Mouse (Mus musculus): ENCODE measurements around the gene Synj1. TPM values are rescaled to one million over a fixed set of nuclear protein-coding genes. Genes with fewer than 3 reads are reported as not detected.
A peak's percentile ranks its signal among the peaks of the same experiment; 100 is the strongest.

The Synj1 gene
- polyA plus RNA-seq, 1 experiment from 2014 or later, result 10.0 TPM

- H3K36me3 ChIP-seq (ENCODE audit: insufficient read depth, low read length), result peaks cover 50% of the 10 kb centered on the region
- DNase-seq (ENCODE audit: low spot score) (no peak), ATAC-seq (replicated peaks; ENCODE audit: low FRiP score, low read depth) (no peak)
- H3K4me2 ChIP-seq (ENCODE audit: low read length), result no peak overlapping the region
- H3K27ac ChIP-seq, result no peak overlapping the region
- 84% methylated on average over 4 of the region's 4 CpGs for WGBS
- H3K9me3 ChIP-seq (replicated peaks; ENCODE audit: low read length), result no peaks in the 10 kb centered on the region
- no peak for TF ChIP-seq CTCF (IDR thresholded peaks at IDR 0.05; ENCODE audit: low read depth)
- no peak overlapping the region for H3K9ac ChIP-seq (ENCODE audit: low read depth, low read length)
- H3K4me3 ChIP-seq (replicated peaks; ENCODE audit: low read depth, low read length), result no peak overlapping the region
- no peaks in the 10 kb centered on the region for H3K27me3 ChIP-seq (ENCODE audit: insufficient read depth, low read length)
- H3K4me1 ChIP-seq (replicated peaks; ENCODE audit: insufficient read depth, low read length), result no peaks in the 10 kb centered on the region; the same call in 1 of the 2 replicates
These were observed 4.7 kb upstream of the Synj1 start for GRCm38 (mm10) chr16:91015761-91016160.

GRCm38 (mm10) chr16:91011847-91012246, 739 bp upstream of the Synj1 start:
- Histone ChIP-seq H3K4me3 (replicated peaks; ENCODE audit: low read depth, low read length) (peak overlapping the region; percentile 75), H3K4me2 (ENCODE audit: low read length) (peak overlapping the region; percentile 86), H3K4me1 (replicated peaks; ENCODE audit: insufficient read depth, low read length) (peaks cover 7% of the 10 kb centered on the region), H3K27ac (peak overlapping the region; percentile 93), H3K9me3 (replicated peaks; ENCODE audit: low read length) (no peaks in the 10 kb centered on the region), H3K9ac (ENCODE audit: low read depth, low read length) (no peak overlapping the region), H3K27me3 (ENCODE audit: insufficient read depth, low read length) (no peaks in the 10 kb centered on the region), H3K36me3 (ENCODE audit: insufficient read depth, low read length) (peaks cover 19% of the 10 kb centered on the region)
- TF ChIP-seq CTCF (IDR thresholded peaks at IDR 0.05; ENCODE audit: low read depth), result no peak
- DNase-seq (ENCODE audit: low spot score), result peak; percentile 19
- WGBS, result 28% methylated on average over 3 of the region's 3 CpGs
- ATAC-seq (replicated peaks; ENCODE audit: low FRiP score, low read depth), result no peak

- H3K4me1 ChIP-seq (replicated peaks; ENCODE audit: insufficient read depth, low read length), result peaks cover 7% of the 10 kb centered on the region
- H3K9me3 ChIP-seq (replicated peaks; ENCODE audit: low read length), result no peaks in the 10 kb centered on the region
- 0% methylated on average over 24 of the region's 42 CpGs for WGBS
- TF ChIP-seq CTCF (IDR thresholded peaks at IDR 0.05; ENCODE audit: low read depth), result no peak
- H3K27me3 ChIP-seq (ENCODE audit: insufficient read depth, low read length), result no peaks in the 10 kb centered on the region
- peak overlapping the region; percentile 93 for H3K27ac ChIP-seq
- H3K4me2 ChIP-seq (ENCODE audit: low read length), result peak overlapping the region; percentile 86
- ATAC-seq (replicated peaks; ENCODE audit: low FRiP score, low read depth) (no peak), DNase-seq (ENCODE audit: low spot score) (no peak)
- peak overlapping the region; percentile 75 for H3K4me3 ChIP-seq (replicated peaks; ENCODE audit: low read depth, low read length)
- H3K9ac ChIP-seq (ENCODE audit: low read depth, low read length), result peak overlapping the region; percentile 87
- peaks cover 14% of the 10 kb centered on the region for H3K36me3 ChIP-seq (ENCODE audit: insufficient read depth, low read length)
These were observed 507 bp downstream of the Synj1 start for GRCm38 (mm10) chr16:91010581-91011020.

GRCm38 (mm10) chr16:91009942-91010529, 1.1 kb downstream of the Synj1 start:
- peaks cover 9% of the 10 kb centered on the region; the same call in 1 of the 2 replicates for H3K36me3 ChIP-seq (ENCODE audit: insufficient read depth, low read length)
- peaks cover 7% of the 10 kb centered on the region for H3K4me1 ChIP-seq (replicated peaks; ENCODE audit: insufficient read depth, low read length)
- H3K9me3 ChIP-seq (replicated peaks; ENCODE audit: low read length), result no peaks in the 10 kb centered on the region
- peak; percentile 14 for DNase-seq (ENCODE audit: low spot score)
- H3K9ac ChIP-seq (ENCODE audit: low read depth, low read length), result peak overlapping the region; percentile 87
- no peak for ATAC-seq (replicated peaks; ENCODE audit: low FRiP score, low read depth)
- no peaks in the 10 kb centered on the region for H3K27me3 ChIP-seq (ENCODE audit: insufficient read depth, low read length)
- peak overlapping the region; percentile 93 for H3K27ac ChIP-seq
- H3K4me2 ChIP-seq (ENCODE audit: low read length), result peak overlapping the region; percentile 86
- no peak for TF ChIP-seq CTCF (IDR thresholded peaks at IDR 0.05; ENCODE audit: low read depth)
- WGBS, result 2% methylated on average over 19 of the region's 19 CpGs
- H3K4me3 ChIP-seq (replicated peaks; ENCODE audit: low read depth, low read length), result peak overlapping the region; percentile 75

- no peaks in the 10 kb centered on the region for H3K36me3 ChIP-seq (ENCODE audit: insufficient read depth, low read length)
- no peak overlapping the region for H3K4me2 ChIP-seq (ENCODE audit: low read length)
- DNase-seq (ENCODE audit: low spot score) (peak; percentile 15), ATAC-seq (replicated peaks; ENCODE audit: low FRiP score, low read depth) (peak; percentile 59; the same call in 1 of the 2 replicates)
- H3K4me3 ChIP-seq (replicated peaks; ENCODE audit: low read depth, low read length), result no peak overlapping the region
- H3K27me3 ChIP-seq (ENCODE audit: insufficient read depth, low read length), result no peaks in the 10 kb centered on the region
- H3K4me1 ChIP-seq (replicated peaks; ENCODE audit: insufficient read depth, low read length), result peaks cover 5% of the 10 kb centered on the region
- H3K9me3 ChIP-seq (replicated peaks; ENCODE audit: low read length), result no peaks in the 10 kb centered on the region
- no peak for TF ChIP-seq CTCF (IDR thresholded peaks at IDR 0.05; ENCODE audit: low read depth)
- WGBS, result 71% methylated on average over 4 of the region's 4 CpGs
- H3K9ac ChIP-seq (ENCODE audit: low read depth, low read length), result no peak overlapping the region
- H3K27ac ChIP-seq, result no peak overlapping the region
These were observed 6.1 kb downstream of the Synj1 start for GRCm38 (mm10) chr16:91004915-91005538.

- WGBS, result 89% methylated on average over 2 of the region's 2 CpGs
- Histone ChIP-seq H3K36me3 (ENCODE audit: insufficient read depth, low read length) (no peaks in the 10 kb centered on the region), H3K4me1 (replicated peaks; ENCODE audit: insufficient read depth, low read length) (no peaks in the 10 kb centered on the region)
These were observed 10.0 kb downstream of the Synj1 start for GRCm38 (mm10) chr16:91001098-91001497.

More at GRCm38 (mm10) chr16:91001098-91001497, 10.0 kb downstream of the Synj1 start:
- DNase-seq (ENCODE audit: low spot score), result no peak
- no peak for TF ChIP-seq CTCF (IDR thresholded peaks at IDR 0.05; ENCODE audit: low read depth)
- Histone ChIP-seq H3K27me3 (ENCODE audit: insufficient read depth, low read length) (no peaks in the 10 kb centered on the region), H3K9ac (ENCODE audit: low read depth, low read length) (no peak overlapping the region), H3K27ac (no peak overlapping the region), H3K4me2 (ENCODE audit: low read length) (no peak overlapping the region), H3K9me3 (replicated peaks; ENCODE audit: low read length) (no peaks in the 10 kb centered on the region), H3K4me3 (replicated peaks; ENCODE audit: low read depth, low read length) (no peak overlapping the region)
- no peak for ATAC-seq (replicated peaks; ENCODE audit: low FRiP score, low read depth)

Data from kidney, postnatal 0 days (tissue).